Mouse (Mus musculus) layer of hippocampus, postnatal 14 days (tissue): ENCODE data around the gene Msh5. TPM values are rescaled to one million over a fixed set of nuclear protein-coding genes. Genes with fewer than 3 reads are reported as not detected.
A peak's percentile ranks its signal among the peaks of the same experiment; 100 is the strongest.
"Not testable (repeated sequence)": the region's sequence is repeated elsewhere in the genome, so short reads cannot be mapped to it uniquely, and the experiment has no call there.

ENCODE experiments used
- DNase-seq, 2 experiments: peaks; one replicate each; pipeline ENCODE4 v3.0.0; 2021 to 2022; ENCODE audit warnings: low spot score in 2 of 2, mixed read lengths in 1 of 2
- total RNA-seq, 2 experiments: library from RNA; stranded (reverse); gene quantifications; 2 replicates each; pipeline ENCODE4 v1.2.3; 2021

Msh5 gene
- total RNA-seq, 2 experiments from 2014 or later: 0.79 to 1.9 TPM

DNA sequence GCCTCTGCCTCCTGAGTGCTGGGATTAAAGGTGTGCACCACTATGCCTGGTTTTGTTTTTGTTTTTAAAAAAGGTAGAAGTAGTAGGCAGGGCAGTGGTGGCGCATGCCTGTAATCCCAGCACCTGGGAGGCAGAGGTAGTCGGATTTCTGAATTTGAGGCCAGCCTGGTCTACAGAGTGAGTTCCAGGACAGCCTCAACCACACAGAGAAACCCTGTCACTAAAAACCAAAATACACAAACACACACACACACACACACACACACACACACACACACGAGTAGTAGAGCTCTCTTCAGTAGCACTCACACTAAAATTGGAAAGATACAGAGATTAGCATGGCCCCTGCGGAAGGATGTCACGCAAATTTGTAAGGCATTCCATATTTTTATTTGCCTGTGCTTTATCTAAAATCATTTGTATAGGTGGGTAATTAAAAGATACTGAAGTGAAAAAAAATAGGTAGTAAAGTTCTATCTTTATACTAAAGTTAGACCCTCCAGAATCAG lies 2.4 kb upstream of the Msh5 start:
- DNase-seq: no peak

GRCm38 (mm10) chr17:35048149-35048931 lies 1.8 kb upstream of the Msh5 start:
- DNase-seq: no peak

GRCm38 (mm10) chr17:35047688-35048087 lies 1.1 kb upstream of the Msh5 start:
- DNase-seq: no peak

- DNase-seq: no peak
Observed at GRCm38 (mm10) chr17:35045807-35046680, 501 bp downstream of the Msh5 start.

DNA sequence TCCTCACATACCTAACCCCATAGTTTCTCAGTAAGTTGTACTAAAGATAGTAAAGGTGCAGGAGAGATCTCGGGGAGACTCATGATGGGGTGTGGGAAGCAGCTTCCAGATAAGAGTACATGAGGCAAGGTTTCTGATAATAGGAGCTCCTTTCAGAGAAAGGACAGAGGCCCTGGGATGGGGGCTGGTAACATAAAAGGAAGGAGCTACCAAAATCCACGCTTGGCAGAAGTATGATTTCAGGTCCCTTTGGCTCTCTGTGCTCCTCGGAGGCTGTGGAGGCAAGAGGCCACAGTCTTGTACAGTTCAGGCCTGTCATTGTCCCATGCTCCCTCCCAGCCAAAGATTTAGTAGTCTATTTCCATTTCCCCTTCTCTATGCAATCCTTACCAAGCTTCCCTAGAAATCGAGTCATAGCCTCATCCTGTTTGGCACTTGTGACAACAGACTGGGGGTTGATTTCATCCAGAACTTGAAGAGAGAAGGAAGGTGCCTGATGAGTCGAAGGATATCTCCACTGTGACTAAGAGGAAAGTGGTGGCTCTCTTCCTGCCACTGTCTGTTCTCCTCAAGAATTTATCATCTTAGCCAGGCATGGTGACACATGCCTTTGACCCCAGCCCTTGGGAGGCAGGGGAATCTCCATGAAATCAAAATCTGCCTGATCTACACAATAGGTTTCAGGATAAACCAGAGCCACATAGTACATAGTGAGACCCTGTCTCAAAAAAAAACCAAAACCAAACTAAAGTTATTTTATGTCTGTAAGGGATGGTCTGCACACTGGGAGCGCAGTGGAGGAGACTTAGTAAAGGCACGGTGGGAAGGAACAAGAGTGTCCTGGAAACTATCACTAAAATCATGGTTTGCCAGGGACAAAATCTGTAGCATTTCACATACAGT lies 1.4 kb downstream of the Msh5 start:
- no peak for DNase-seq

- DNase-seq: no peak
Observed at GRCm38 (mm10) chr17:35043794-35044193, 2.8 kb downstream of the Msh5 start.

DNA sequence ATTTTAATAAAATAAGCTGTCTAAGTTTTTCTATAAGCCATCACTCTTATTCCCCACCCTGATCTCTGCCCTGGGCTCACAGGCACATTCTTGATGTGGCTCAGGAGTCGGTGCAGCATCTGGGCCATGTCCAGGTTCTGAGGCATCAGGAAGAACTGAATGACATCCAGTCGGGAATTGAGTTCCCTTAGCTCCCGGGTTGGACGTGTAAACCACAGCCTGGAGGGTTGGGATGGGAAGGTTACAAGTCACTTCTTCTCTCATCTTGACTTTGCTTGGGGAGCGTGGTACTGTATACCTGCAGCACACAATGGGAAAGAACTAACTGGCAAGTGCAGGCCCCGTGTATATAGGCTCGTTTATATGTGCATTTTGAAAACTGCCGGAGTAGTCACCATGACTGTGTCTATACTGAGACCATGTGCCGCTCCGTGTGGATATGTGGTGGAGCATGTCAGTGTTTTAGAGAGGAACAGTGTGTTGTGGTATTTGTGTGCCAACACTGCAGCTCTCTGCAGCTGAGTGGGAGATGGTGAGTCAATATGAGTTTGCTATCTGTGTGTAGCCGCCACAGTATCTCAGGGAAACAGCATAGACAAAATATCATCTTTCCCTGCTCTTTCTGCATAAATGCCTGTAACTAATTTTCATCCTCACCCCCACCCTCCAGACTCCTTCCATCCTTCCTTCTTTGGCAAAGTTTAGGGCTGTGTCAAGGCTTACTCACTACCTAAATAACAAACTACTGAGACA lies 7.2 kb downstream of the Msh5 start:
- DNase-seq: peak in 1 of 2 experiments; percentile 59

DNA sequence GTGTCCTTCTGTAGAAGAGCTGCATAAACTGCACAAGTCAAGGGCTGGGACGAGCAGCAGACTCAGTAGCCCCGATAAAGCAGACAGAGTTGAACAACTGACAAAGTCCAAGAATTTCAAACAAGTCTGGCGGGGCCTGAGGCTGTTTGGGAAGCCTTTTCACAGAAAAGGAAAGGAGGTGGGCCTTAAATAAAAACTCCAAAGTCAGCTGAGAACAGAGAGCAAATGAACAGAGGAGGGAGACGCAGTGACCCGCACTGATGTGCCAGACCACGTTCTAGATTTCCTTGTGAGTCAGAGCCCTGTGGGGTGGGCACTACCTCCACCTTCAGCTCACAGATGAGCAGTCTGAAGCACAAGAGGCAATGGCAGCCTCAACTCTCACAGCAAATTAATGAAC lies 11.6 kb downstream of the Msh5 start:
- no peak for DNase-seq

DNA sequence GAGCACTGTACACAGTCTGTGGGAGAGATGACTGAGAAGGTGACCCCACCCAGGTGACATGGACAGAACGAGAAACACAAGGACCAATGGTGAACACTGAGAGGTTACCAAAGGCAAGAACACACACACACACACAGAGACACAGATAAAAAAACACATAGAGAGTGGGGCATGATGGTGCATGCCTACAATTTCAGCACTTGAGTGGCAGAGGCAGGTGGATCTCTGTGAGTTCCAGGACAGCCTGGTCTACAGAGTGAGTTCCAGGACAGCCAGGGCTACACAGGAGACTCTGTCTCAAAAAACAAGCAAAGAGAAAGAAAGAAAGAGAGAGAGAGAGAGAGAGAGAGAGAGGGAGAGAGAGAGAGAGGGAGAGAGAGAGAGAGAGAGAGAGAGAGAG lies 12.8 kb downstream of the Msh5 start:
- DNase-seq: not testable (repeated sequence)

DNA sequence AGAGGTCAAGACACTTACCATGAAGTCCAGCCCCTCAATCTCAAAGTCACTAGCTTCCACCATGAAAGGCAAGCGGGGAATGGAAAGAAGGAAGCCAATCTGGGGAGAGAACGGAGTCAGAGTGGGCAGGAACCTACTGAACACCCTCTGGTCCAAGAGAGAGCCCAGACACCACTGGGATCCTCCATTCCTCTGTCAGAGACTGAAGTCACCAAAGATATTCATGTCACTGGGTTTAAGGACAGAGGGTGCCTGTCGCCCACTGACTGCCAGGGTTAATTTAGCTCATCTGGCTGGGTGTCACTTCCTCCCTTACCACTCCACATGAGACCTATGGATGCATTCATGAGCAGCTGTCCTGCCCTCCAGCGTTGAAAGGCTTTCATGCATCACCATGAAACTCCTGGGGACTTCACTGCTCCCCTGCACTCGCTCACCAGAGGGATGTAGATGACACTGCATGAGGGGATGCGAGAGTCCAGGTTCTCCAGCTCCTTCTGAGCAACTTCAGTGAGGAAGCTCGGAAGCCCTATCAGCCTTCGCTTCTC lies 14.1 kb downstream of the Msh5 start:
- DNase-seq: no peak

DNA sequence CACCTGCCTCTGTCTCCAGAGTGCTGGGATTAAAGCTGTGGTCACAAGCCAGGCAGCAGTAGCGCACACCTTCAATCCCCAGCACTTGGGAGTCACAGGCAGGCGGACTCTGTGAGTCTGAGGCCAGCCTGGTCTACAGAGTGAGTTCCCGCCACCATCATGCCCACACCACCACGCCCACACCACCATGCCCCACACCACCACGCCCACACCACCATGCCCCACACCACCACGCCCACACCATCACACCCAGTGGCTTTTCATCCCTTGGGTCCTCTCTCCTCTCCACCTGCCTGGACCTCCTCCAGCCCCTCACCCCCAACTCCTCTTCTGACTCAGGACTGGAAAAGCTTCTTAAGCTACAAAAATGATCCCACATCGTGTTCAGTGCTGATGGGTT lies 14.7 kb downstream of the Msh5 start:
- no peak for DNase-seq

DNA sequence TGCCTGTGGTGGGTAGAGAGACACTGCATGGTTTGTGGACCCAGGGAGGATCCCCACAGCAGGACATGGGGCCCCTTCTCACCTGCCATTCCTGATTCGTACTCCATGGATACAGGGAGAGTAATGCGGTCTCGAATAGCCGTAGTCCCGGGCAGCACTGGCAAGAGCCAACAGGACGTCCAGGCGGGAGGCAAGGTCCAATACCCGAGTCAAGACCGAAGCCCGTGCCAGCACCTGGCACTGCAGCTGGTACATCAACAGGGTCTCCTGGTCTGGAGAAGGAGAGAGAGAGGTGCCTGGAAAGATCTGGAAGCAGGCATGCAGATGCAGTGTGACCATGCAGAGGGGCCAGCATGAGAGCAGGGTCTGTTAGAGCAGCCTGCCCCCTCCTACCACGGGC lies 15.3 kb downstream of the Msh5 start:
- no peak for DNase-seq

GRCm38 (mm10) chr17:35029691-35030532 lies 16.6 kb downstream of the Msh5 start:
- no peak for DNase-seq

DNA sequence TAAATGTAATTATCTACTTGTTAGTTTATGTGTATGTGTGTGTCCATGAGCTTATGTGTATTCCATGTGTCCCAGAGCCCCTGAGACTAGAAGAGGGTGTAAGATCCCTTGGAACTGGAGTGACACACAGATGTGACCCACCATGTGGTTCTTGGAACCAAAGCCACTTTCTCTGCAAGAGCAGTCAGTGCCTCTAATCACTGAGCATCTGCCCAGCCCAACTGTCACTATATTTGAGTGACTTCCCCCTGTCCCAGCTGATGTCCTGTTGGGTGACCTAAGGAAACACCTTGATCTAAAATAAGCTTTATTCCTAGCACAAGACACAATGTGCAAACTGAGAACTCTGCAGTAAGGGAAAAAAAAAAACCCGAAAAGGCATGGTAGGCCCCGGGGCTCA lies 18.2 kb downstream of the Msh5 start:
- DNase-seq: no peak

DNA sequence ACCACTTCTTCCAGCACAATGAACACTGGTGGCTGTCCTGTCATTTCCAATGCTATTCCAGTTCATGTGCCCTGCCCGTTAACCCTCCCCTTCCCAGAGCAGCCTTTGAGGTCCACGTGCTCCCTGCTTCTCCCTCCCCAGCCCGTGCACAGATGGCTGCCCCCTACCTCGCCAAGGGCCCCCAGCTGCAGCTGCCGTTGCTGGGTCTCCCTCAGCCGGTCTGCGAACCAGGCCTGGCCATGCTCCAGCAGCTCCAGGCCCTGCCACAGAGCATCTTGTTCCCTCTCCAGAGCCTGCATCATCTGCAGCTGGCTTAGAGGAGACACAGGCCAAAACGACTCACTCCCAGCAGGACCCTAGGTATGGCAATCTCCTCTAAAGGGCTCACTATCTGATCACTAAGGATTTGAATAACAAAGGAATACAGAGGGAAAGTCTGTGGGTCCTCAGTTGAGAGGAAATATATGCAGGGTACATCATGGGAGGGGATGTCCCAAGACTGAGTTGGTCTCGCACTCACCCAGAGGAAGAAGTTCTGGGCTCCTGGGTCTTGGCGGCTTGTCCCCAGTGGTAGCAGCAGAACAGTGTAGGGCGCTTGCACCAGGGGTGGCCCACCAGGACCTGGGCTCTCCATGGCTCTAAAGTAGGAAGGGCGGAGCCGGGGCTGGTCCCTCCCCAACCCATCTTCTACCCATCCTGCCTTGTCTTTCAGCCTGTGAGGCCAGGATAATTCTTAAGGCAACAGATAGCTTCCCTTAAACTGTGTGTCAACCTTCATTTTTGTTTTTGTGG lies 19.1 kb downstream of the Msh5 start, which contains the start of gene Sapcd1:
Sapcd1 (minus strand) TSS at position 740 of the 792 bp plus-strand sequence.
- DNase-seq: peak; percentile 52 to 62

DNA sequence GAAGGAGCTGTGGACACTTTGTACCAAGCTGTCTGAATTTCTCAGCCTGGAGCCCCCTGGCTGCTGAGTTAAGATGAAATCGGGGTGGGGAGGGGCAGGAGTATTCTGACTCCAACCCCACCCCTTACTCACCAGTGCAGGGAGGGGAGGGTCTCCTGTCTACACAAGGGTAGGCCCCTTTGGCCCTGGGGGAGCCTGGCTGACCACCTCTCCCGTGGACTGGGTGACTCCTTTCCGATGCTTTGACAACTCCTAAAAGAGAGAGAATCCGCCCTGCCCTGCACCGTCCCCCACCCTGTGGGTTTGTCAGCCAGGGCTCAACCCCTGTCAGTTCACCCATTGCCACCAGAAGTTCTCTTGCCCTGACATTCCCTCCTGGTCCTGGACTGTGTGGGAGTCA lies 20.3 kb downstream of the Msh5 start:
- DNase-seq: no peak

DNA sequence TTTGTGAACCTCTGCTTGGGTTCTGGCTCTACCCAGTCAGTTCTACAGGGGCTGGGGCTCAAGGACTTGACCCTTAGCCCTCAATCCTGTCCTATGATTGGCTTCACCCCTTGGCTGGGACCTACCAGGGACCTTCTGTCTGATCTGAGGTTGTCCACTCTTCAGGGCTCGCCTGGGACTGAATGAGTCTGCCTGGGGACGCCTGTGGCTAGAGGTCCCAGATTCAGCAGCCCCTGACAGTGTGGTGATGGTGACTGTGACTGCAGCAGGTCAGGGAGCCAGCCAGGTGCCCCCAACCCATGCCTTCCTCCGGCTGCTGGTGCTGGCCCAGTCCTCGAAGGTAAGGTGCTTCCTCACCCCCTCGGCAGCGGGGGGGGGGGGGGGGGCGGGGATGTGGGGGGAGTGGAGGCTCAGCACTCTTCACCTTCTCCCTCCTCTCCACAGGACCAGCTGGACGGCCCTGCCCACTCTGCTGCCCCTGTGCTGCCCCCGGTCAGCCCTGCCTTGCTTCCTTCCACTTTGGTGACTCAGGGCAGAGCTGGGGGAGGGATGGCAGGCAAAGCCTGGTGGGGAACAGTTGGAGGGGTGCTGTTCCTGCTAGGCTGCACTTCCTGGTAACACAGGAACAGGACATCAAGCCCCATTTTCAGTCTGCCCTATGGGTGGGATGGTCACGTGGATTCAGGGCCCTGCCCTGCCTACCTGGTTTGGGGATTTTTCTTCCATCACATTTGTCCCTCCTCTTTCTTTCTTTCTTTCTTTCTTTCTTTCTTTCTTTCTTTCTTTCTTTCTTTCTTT lies 21.7 kb downstream of the Msh5 start:
- no peak for DNase-seq
